26 mouse cellular contexts compared by ENCODE assay signal in the genomic region with DNA sequence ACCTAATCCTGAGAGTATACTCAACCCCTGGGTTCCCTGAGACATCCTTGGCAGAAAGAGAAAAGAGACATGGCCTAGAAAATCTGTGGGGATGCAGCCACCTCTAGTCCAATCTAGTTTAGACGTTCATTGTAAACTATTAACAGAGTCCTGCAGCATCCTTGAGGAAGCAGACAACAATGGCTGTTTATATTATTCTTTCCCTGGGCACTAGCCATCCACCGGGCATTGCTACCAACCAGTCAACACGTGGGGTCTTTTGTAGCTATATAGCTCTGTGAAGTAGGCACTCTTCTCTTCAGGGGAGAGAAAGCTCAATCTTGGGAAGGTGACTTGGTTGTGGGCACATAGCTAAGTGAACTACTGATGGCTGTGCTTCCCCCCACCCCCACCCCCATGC.
"Had no signal": no experiment of that assay in that cellular context is flagged by ENCODE, and none has a peak within 500 bp of the region (broad histone marks: within the 10 kb centered on the region; RNA-seq: fewer than 3 reads in every experiment).

No protein-coding gene starts in this region.

- H3K4me1 ChIP-seq: heart, embryonic 15.5 days; hindbrain, embryonic 10.5 days; hindbrain, embryonic 12.5 days; intestine, embryonic 15.5 days had no signal

- H3K4me2 ChIP-seq: heart, embryonic 11.5 days; heart, embryonic 13.5 days; heart, embryonic 15.5 days; hindbrain, embryonic 12.5 days; hindbrain, embryonic 14.5 days; intestine, embryonic 15.5 days; limb, embryonic 12.5 days; liver, embryonic 11.5 days had no signal

- H3K27me3 ChIP-seq: heart, embryonic 13.5 days; heart, embryonic 15.5 days; hindbrain, embryonic 12.5 days; intestine, embryonic 15.5 days; limb, embryonic 12.5 days had no signal

- ATAC-seq: hindbrain, embryonic 16.5 days; inflammation-experienced regulatory T-cells, adult 6 months; intestine, embryonic 15.5 days; intestine, postnatal 0 days had no signal

- H3K9me3 ChIP-seq: heart, embryonic 13.5 days; heart, embryonic 15.5 days; hindbrain, embryonic 10.5 days; hindbrain, embryonic 12.5 days; intestine, embryonic 15.5 days; limb, embryonic 12.5 days had no signal

- H3K36me3 ChIP-seq: hindbrain, embryonic 10.5 days; hindbrain, embryonic 12.5 days; intestine, embryonic 15.5 days; limb, embryonic 12.5 days had no signal

- H3K9ac ChIP-seq: heart, embryonic 13.5 days; heart, embryonic 15.5 days; hindbrain, embryonic 12.5 days; hindbrain, embryonic 14.5 days; intestine, embryonic 15.5 days; limb, embryonic 12.5 days had no signal

- H3K4me3 ChIP-seq: gastrocnemius, adult 2 months; heart, adult 2 months; heart, embryonic 13.5 days; heart, embryonic 15.5 days; hindbrain, embryonic 10.5 days; hindbrain, embryonic 12.5 days; intestine, embryonic 15.5 days; limb, embryonic 12.5 days had no signal

- DNase-seq: gastrocnemius, adult 2 months; gastrocnemius, postnatal 10 days; gastrocnemius, postnatal 25 days; heart, adult 2 months; heart, postnatal 14 days; heart, postnatal 4 days; kidney, adult 18-20 months; kidney, adult 8-10 months; kidney, postnatal 10 days; kidney, postnatal 36 days; layer of hippocampus, adult 9-11 months; layer of hippocampus, postnatal 36 days; left cerebral cortex, postnatal 4 days; liver had no signal

- H3K27ac ChIP-seq: gastrocnemius, adult 2 months; heart, adult 2 months; heart, embryonic 13.5 days; heart, embryonic 15.5 days; hindbrain, embryonic 10.5 days; hindbrain, embryonic 12.5 days; hindbrain, embryonic 14.5 days; intestine, embryonic 15.5 days; limb, embryonic 12.5 days had no signal
